Mouse (Mus musculus) ES-Bruce4 (cell line): Measurements from ENCODE around the gene Igf1r. TPM values are rescaled to one million over a fixed set of nuclear protein-coding genes. Genes with fewer than 3 reads are reported as not detected.

ENCODE experiments used
- H3K27ac ChIP-seq: 2 replicates; pipeline ENCODE4 v1.5.1; 2012; ENCODE audit warnings: low read length, inconsistent platforms; ENCODE audit not compliant: insufficient read depth
- H3K27me3 ChIP-seq: 2 replicates; pipeline ENCODE4 v1.6.1; 2012; ENCODE audit warnings: mild to moderate bottlenecking, low read length, inconsistent platforms; ENCODE audit not compliant: control insufficient read depth, poor library complexity, insufficient read depth, severe bottlenecking
- H3K36me3 ChIP-seq: 2 replicates; pipeline ENCODE4 v1.6.1; 2012; ENCODE audit warnings: inconsistent platforms, mild to moderate bottlenecking, low read length, moderate library complexity; ENCODE audit not compliant: control insufficient read depth, poor library complexity, insufficient read depth, severe bottlenecking
- H3K4me1 ChIP-seq: one replicate; pipeline ENCODE4 v1.8.1; 2011; ENCODE audit warnings: low read length; ENCODE audit not compliant: control insufficient read depth, insufficient read depth
- H3K4me3 ChIP-seq: 2 replicates; pipeline ENCODE4 v1.5.1; 2011; ENCODE audit warnings: low read depth, mild to moderate bottlenecking, low read length
- H3K9ac ChIP-seq: 2 replicates; pipeline ENCODE4 v1.6.1; 2012; ENCODE audit warnings: low read depth, mild to moderate bottlenecking, inconsistent platforms; ENCODE audit not compliant: poor library complexity, severe bottlenecking
- H3K9me3 ChIP-seq: replicated peaks from 2 replicates; pipeline ENCODE4 v1.6.1; 2012; ENCODE audit warnings: mild to moderate bottlenecking, low read length, inconsistent platforms; ENCODE audit not compliant: control insufficient read depth, poor library complexity, insufficient read depth, severe bottlenecking
- CTCF ChIP-seq: IDR thresholded peaks from one replicate; pipeline ENCODE4 v1.8.1; 2011; ENCODE audit warnings: low read depth, low read length
- EP300 ChIP-seq: IDR thresholded peaks from 2 replicates; pipeline ENCODE4 v1.6.1; 2011; ENCODE audit warnings: low read depth, low read length; ENCODE audit not compliant: insufficient read depth
- POLR2A ChIP-seq: IDR thresholded peaks from one replicate; pipeline ENCODE4 v1.8.1; 2011; ENCODE audit warnings: low read length; ENCODE audit not compliant: insufficient read depth
- polyA plus RNA-seq: library from polyadenylated mRNA; stranded (reverse); fragments of >200 nt; gene quantifications from 2 replicates; pipeline ENCODE4 v1.2.4, GENCODE M21; 2011; ENCODE audit warnings: low read depth; ENCODE audit not compliant: missing spikeins, insufficient read depth, insufficient read length

Igf1r gene
- polyA plus RNA-seq, 1 experiment: 58.4 TPM

DNA sequence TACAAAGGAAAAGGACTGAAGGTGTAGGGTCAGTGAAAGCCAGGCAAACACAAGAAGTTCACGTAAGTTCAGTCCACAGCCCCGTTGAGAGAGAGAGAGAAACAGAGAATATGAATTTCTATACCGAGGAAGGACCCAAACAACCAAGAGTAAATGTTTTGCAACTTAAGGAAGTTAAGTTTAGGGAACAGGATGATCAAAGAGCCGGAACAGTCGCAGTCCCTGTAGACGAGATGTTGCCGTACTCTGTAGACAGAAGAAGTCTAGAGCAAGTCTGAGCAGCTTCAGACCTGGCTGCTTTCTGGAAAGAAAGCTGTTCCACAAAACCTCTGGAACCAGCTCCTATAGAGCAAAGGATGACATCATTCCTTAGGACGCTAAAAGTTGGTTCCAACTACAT, 160.0 kb downstream of the Igf1r start:
- H3K9me3 ChIP-seq: no peaks in the 10 kb centered on the region

GRCm38 (mm10) chr7:68114364-68114763, 161.7 kb downstream of the Igf1r start:
- Histone ChIP-seq H3K9me3 (no peaks in the 10 kb centered on the region), H3K4me3 (no peak overlapping the region), H3K4me1 (no peaks in the 10 kb centered on the region), H3K9ac (no peak overlapping the region), H3K27me3 (no peaks in the 10 kb centered on the region), H3K27ac (no peak overlapping the region), H3K36me3 (no peaks in the 10 kb centered on the region)
- TF ChIP-seq POLR2A: no peak
- TF ChIP-seq EP300: no peak
- no peak for TF ChIP-seq CTCF

More for the DNA sequence above, 160.0 kb downstream of the Igf1r start:
- H3K36me3 ChIP-seq: no peaks in the 10 kb centered on the region
- no peaks in the 10 kb centered on the region for H3K4me1 ChIP-seq
- H3K27me3 ChIP-seq: no peaks in the 10 kb centered on the region
- TF ChIP-seq POLR2A (no peak), CTCF (no peak), EP300 (no peak)
- no peak overlapping the region for H3K4me3 ChIP-seq
- H3K27ac ChIP-seq: no peak overlapping the region
- no peak overlapping the region for H3K9ac ChIP-seq

DNA sequence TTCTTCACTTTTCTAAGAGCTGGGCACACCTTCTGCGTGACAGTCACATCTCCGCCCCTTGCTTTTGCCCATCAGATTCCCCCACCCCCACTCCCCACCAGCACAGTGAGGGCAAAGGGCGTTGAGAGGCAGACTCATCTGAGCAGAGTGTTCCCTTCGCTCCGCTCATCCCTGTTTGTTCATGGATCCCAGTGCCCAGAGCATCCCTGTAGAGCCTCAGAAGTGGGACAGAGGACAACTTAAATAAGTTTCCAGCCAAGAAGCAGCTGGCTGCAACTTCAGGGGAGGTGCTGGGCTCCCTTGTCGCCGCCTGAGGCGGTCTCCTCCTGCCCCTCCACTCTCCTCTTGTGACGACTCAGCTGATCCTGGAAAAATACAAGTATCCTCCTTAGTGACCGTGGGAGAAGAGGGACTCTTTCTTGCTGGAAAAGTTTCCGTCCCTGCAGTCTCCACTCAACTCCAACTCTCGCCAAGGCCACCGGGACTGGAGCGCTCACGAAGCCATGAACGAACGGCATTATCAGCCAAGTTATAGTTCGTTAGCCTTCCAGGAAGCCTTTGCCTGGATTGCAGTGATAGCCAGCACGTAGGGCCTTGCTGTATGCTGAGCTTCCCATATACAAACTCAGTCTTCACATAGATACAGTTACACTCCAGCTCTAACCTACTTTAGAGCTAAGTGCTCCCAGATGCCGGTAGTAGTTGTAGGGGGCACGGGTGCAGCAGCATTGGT, 162.5 kb downstream of the Igf1r start:
- H3K9me3 ChIP-seq: no peaks in the 10 kb centered on the region

GRCm38 (mm10) chr7:68117567-68117966, 164.9 kb downstream of the Igf1r start:
- Histone ChIP-seq H3K4me3 (no peak overlapping the region), H3K4me1 (no peaks in the 10 kb centered on the region), H3K27ac (no peak overlapping the region), H3K27me3 (no peaks in the 10 kb centered on the region), H3K9ac (no peak overlapping the region), H3K36me3 (no peaks in the 10 kb centered on the region), H3K9me3 (no peaks in the 10 kb centered on the region)
- TF ChIP-seq POLR2A: no peak

More for the DNA sequence above, 162.5 kb downstream of the Igf1r start:
- Histone ChIP-seq H3K4me1 (no peaks in the 10 kb centered on the region), H3K9ac (no peak overlapping the region), H3K27me3 (no peaks in the 10 kb centered on the region), H3K4me3 (no peak overlapping the region), H3K27ac (no peak overlapping the region), H3K36me3 (no peaks in the 10 kb centered on the region)
- TF ChIP-seq POLR2A: no peak
- TF ChIP-seq EP300: no peak
- TF ChIP-seq CTCF: no peak

GRCm38 (mm10) chr7:68117981-68118380, 165.4 kb downstream of the Igf1r start:
- H3K27me3 ChIP-seq: no peaks in the 10 kb centered on the region
- no peaks in the 10 kb centered on the region for H3K9me3 ChIP-seq
- H3K27ac ChIP-seq: no peak overlapping the region
- H3K4me3 ChIP-seq: no peak overlapping the region
- H3K9ac ChIP-seq: no peak overlapping the region
- no peaks in the 10 kb centered on the region for H3K36me3 ChIP-seq
- no peaks in the 10 kb centered on the region for H3K4me1 ChIP-seq
- TF ChIP-seq POLR2A (no peak), EP300 (no peak), CTCF (no peak)

DNA sequence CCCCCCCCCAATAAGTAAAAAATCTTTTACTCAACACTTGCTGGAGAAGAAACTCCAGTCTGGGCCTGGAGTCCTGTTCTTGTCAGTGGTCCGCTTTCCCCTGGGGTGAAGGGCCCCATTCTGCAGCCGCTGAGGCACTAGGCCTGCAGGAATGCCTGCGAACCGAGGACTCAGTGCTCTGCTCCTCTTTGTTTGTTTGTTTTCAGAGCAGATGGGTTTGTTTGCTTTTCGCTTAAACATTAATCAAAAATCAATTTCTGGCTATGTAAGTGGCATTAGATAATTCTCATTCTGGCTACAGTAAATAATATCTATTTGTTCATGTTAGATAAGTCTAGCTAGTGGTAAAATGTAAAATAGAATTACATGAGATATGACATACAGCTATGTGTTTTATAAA, 167.0 kb downstream of the Igf1r start:
- TF ChIP-seq POLR2A: no peak
- TF ChIP-seq EP300: no peak
- no peak for TF ChIP-seq CTCF
- Histone ChIP-seq H3K9me3 (no peaks in the 10 kb centered on the region), H3K9ac (no peak overlapping the region), H3K36me3 (no peaks in the 10 kb centered on the region), H3K4me1 (no peaks in the 10 kb centered on the region), H3K4me3 (no peak overlapping the region), H3K27ac (no peak overlapping the region), H3K27me3 (no peaks in the 10 kb centered on the region)
